In the genomic region with DNA sequence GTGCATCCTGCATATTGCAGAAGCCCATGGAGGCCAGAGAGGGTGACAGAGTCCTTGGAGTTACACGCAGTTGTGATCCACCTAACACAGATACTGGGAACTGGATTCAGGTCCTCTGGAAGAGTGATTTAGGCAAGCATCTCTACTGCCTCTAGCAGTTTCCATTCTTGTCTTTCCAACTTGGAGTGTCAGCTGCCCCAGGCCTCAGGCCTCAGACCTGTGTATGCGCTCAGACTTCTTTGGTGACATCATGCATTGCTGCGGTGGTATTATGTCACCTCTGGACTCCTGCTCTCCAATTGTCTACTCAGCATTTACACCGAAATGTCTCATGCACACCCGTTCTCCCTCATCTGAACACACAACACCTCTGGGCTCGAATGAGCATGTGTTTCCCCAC, we compare ENCODE assay signal across 19 mouse cellular contexts.
DNase-seq lines count a peak whose midpoint lies in the region.
"Had no signal": no experiment of that assay in that cellular context is flagged by ENCODE, and none has a peak within 500 bp of the region (broad histone marks: within the 10 kb centered on the region; RNA-seq: fewer than 3 reads in every experiment).

No protein-coding gene starts in this region.

- DNase-seq in heart, adult 11 months, result peak; percentile 57
- DNase-seq in heart, adult 8-10 months (ENCODE audit: low spot score), result no peak
- peak; percentile 64 for DNase-seq in heart, embryonic 10.5 days (ENCODE audit: low spot score)
- no peak for DNase-seq in heart, postnatal 10 days
- DNase-seq in limb, embryonic 10.5 days (ENCODE audit: low spot score), result peak; percentile 15
- DNase-seq in gastrocnemius, postnatal 10 days, result no peak
- DNase-seq: adrenal gland, adult 2 months; adrenal gland, adult 8-10 months; adrenal gland, postnatal 10 days; adrenal gland, postnatal 14 days; adrenal gland, postnatal 25 days; adrenal gland, postnatal 36 days; B cell, adult 2 months; cerebellum, adult 11 months; cerebellum, adult 11-12 months; cerebellum, adult 18-20 months had no signal

- H3K4me1 ChIP-seq in heart, embryonic 10.5 days, result no peaks in the 10 kb centered on the region
- no peaks in the 10 kb centered on the region for H3K4me1 ChIP-seq in limb, embryonic 10.5 days

- no peak overlapping the region for H3K27ac ChIP-seq in heart, embryonic 10.5 days
- no peak overlapping the region for H3K27ac ChIP-seq in limb, embryonic 10.5 days

- intact Hi-C loops in heart, postnatal 10 days (cut with DNase I), result no loop called here

- no peak overlapping the region for H3K4me3 ChIP-seq in heart, embryonic 10.5 days
- no peak overlapping the region for H3K4me3 ChIP-seq in limb, embryonic 10.5 days

- H3K9me3 ChIP-seq in heart, embryonic 10.5 days, result no peaks in the 10 kb centered on the region
- H3K9me3 ChIP-seq in limb, embryonic 10.5 days (replicated peaks), result no peaks in the 10 kb centered on the region
- H3K9me3 ChIP-seq: G1E had no signal

- no peaks in the 10 kb centered on the region for H3K36me3 ChIP-seq in heart, embryonic 10.5 days
- H3K36me3 ChIP-seq in limb, embryonic 10.5 days, result no peaks in the 10 kb centered on the region
- H3K36me3 ChIP-seq: G1E had no signal

- 83% methylated on average over 6 of the region's 6 CpGs for WGBS in heart, embryonic 10.5 days
- 88% methylated on average over 6 of the region's 6 CpGs for WGBS in limb, embryonic 10.5 days

- no peaks in the 10 kb centered on the region for H3K27me3 ChIP-seq in heart, embryonic 10.5 days (ENCODE audit: insufficient read depth, poor library complexity, severe bottlenecking)
- no peaks in the 10 kb centered on the region for H3K27me3 ChIP-seq in limb, embryonic 10.5 days (ENCODE audit: low read depth, poor library complexity, severe bottlenecking)
- H3K27me3 ChIP-seq: CH12.LX, Patski had no signal

Comparison
In these comparisons a context has a peak if more than half of its experiments do, and no peak if none do; other contexts are left out.
1. DNase-seq: peak in heart, adult 11 months (single experiment), heart, embryonic 10.5 days (single experiment) and limb, embryonic 10.5 days (single experiment); none in heart, adult 8-10 months (single experiment), heart, postnatal 10 days (0 of 2) and gastrocnemius, postnatal 10 days (single experiment).